ENCODE assay signal across 1 mouse cellular context in the genomic region with DNA sequence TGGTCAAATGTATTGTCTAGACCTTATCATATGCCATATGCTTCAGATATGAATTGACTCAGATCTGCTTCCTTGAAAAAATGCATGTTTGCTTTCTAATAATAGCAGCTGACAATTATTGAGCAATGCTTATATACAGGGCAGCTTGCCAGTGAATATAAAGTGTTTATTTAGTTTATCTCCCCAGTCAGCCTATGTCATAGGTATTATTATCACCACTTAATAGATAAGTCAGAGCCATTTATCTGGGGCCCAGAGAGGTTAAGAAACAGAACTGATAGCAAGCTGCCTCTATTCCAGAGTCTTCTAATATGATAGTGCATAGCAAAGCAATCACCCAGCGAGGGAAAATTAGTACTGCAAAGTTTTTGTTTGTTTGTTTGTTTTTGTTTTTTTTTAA.
TF ChIP-seq lines count a peak whose summit lies in the region.

No protein-coding gene starts in this region.

TF ChIP-seq in MEL, 35 proteins besides CTCF, POLR2A, EP300 and RAD21:
- TF ChIP-seq MXI1 (IDR thresholded peaks at IDR 0.05; ENCODE audit: low read depth, low read length) (no peak), NELFE (IDR thresholded peaks at IDR 0.05; ENCODE audit: low read depth, low read length) (no peak), ETS1 (IDR thresholded peaks at IDR 0.05; ENCODE audit: low read depth, low read length) (peak; percentile 89), MEF2A (IDR thresholded peaks at IDR 0.05; ENCODE audit: extremely low read depth, insufficient replicate concordance, low read depth, low read length, poor library complexity, severe bottlenecking) (peak; percentile 92; the same call in 1 of the 2 replicates), TCF12 (IDR thresholded peaks at IDR 0.05; ENCODE audit: low read depth, low read length) (peak; percentile 77), GATA1 (IDR thresholded peaks at IDR 0.05; ENCODE audit: low read depth, low read length) (peak; percentile 69), RCOR1 (IDR thresholded peaks at IDR 0.05; ENCODE audit: low read depth, low read length) (0 out of 2 replicates have a peak, but pooled peaks have one; percentile 44)
